Mouse (Mus musculus) limb, embryonic 11.5 days (tissue): Measurements from ENCODE around the gene Olfr1053. TPM values are rescaled to one million over a fixed set of nuclear protein-coding genes. Genes with fewer than 3 reads are reported as not detected.
"Not testable (repeated sequence)": the region's sequence is repeated elsewhere in the genome, so short reads cannot be mapped to it uniquely, and the experiment has no call there.

ENCODE experiments used
- ATAC-seq: fragments of 200-750 bp; cut with Nextera tagmentation; 2 replicates; pipeline ENCODE4 v1.8.0; 2017; ENCODE audit warnings: low read depth; ENCODE audit not compliant: insufficient number of reproducible peaks, low FRiP score, low TSS enrichment
- DNase-seq: peaks from one replicate; pipeline ENCODE4 v3.0.0-alpha.2; 2015; ENCODE audit warnings: low spot score
- H3K27ac ChIP-seq: fragments of 300-500 bp; sonication (generic); replicated peaks from 2 replicates; pipeline ENCODE4 v1.5.1; 2014; ENCODE audit warnings: low read depth, mild to moderate bottlenecking, low read length
- H3K27me3 ChIP-seq: fragments of 300-500 bp; sonication (generic); 2 replicates; pipeline ENCODE4 v1.6.1; 2014; ENCODE audit warnings: mild to moderate bottlenecking, low read length, mixed read lengths; ENCODE audit not compliant: control insufficient read depth, insufficient read depth
- H3K36me3 ChIP-seq: fragments of 300-500 bp; sonication (generic); 2 replicates; pipeline ENCODE4 v1.6.1; 2014; ENCODE audit warnings: mild to moderate bottlenecking, low read length, moderate library complexity, mixed read lengths; ENCODE audit not compliant: control insufficient read depth, insufficient read depth
- H3K4me1 ChIP-seq: fragments of 300-500 bp; sonication (generic); 2 replicates; pipeline ENCODE4 v1.6.1; 2014; ENCODE audit warnings: low read length, mixed read lengths; ENCODE audit not compliant: control insufficient read depth, insufficient read depth
- H3K4me2 ChIP-seq: fragments of 300-500 bp; sonication (generic); 2 replicates; pipeline ENCODE4 v1.6.1; 2014; ENCODE audit warnings: low read depth, mild to moderate bottlenecking, moderate library complexity; ENCODE audit not compliant: severe bottlenecking
- H3K4me3 ChIP-seq: fragments of 300-500 bp; sonication (generic); 2 replicates; pipeline ENCODE4 v1.5.1; 2014; ENCODE audit warnings: low read depth, low read length
- H3K9ac ChIP-seq: fragments of 300-500 bp; sonication (generic); 2 replicates; pipeline ENCODE4 v1.6.1; 2014; ENCODE audit warnings: mild to moderate bottlenecking, low read length
- H3K9me3 ChIP-seq: fragments of 300-500 bp; sonication (generic); 2 replicates; pipeline ENCODE4 v1.6.1; 2016; ENCODE audit warnings: low read length; ENCODE audit not compliant: control insufficient read depth
- WGBS: fragments of 180-500 bp; shearing (Covaris S2); extraction: QIAGEN DNeasy Blood & Tissue Kit; methylation state at CpG from one replicate; pipeline ENCODE4 v1.1.7; 2014; 5-methylcytosine and 5-hydroxymethylcytosine counted together
- polyA plus RNA-seq: library from polyadenylated mRNA; unstranded; fragments of >200 nt; fragmentation: Nextera tagmentation; extraction: Ambion mirVana; gene quantifications from 2 replicates; pipeline ENCODE4 v1.2.1, GENCODE M21; 2014

The Olfr1053 gene
- polyA plus RNA-seq = not detected in 2 replicates

- Histone ChIP-seq H3K4me2 (no peak within 1 kb of the TSS), H3K27me3 (no peaks in the 10 kb centered on the region), H3K9me3 (no peaks in the 10 kb centered on the region), H3K27ac (no peak within 1 kb of the TSS), H3K4me3 (no peak within 1 kb of the TSS), H3K36me3 (no peaks in the 10 kb centered on the region), H3K9ac (no peak within 1 kb of the TSS), H3K4me1 (no peaks in the 10 kb centered on the region)
- ATAC-seq (no peak), DNase-seq (no peak)
- WGBS = 67% methylated on average over 3 of the region's 3 CpGs
These were observed at the start of gene Olfr1053 for GRCm38 (mm10) chr2:86315184-86315583. Olfr1053 (minus strand) TSS chr2:86315284.

GRCm38 (mm10) chr2:86362369-86362768 lies 47.3 kb upstream of the Olfr1053 start, which contains the start of gene Olfr1056:
Olfr1056 (minus strand) TSS chr2:86362469.
- H3K9me3 ChIP-seq = no peaks in the 10 kb centered on the region
- no peaks in the 10 kb centered on the region for H3K36me3 ChIP-seq
- no peak within 1 kb of the TSS for H3K4me2 ChIP-seq
- no peaks in the 10 kb centered on the region for H3K4me1 ChIP-seq
- H3K27me3 ChIP-seq = no peaks in the 10 kb centered on the region
- no peak within 1 kb of the TSS for H3K4me3 ChIP-seq
- H3K9ac ChIP-seq = no peak within 1 kb of the TSS
- no peak within 1 kb of the TSS for H3K27ac ChIP-seq
- ATAC-seq (no peak), DNase-seq (no peak)

- not testable (repeated sequence) for H3K4me2 ChIP-seq, H3K27me3 ChIP-seq, H3K4me3 ChIP-seq, H3K9me3 ChIP-seq, ATAC-seq, DNase-seq, H3K9ac ChIP-seq, H3K36me3 ChIP-seq, H3K4me1 ChIP-seq, H3K27ac ChIP-seq
- 94% methylated on average over 1 of the region's 1 CpGs for WGBS
These were observed 36.7 kb upstream of the Olfr1053 start for GRCm38 (mm10) chr2:86351751-86352150.

- no peak within 1 kb of the TSS for H3K9ac ChIP-seq
- ATAC-seq (no peak), DNase-seq (no peak)
- 93% methylated on average over 5 of the region's 5 CpGs for WGBS
- no peaks in the 10 kb centered on the region for H3K4me1 ChIP-seq
- no peaks in the 10 kb centered on the region for H3K36me3 ChIP-seq
- no peaks in the 10 kb centered on the region for H3K27me3 ChIP-seq
- H3K27ac ChIP-seq = no peak within 1 kb of the TSS
- no peaks in the 10 kb centered on the region for H3K9me3 ChIP-seq
- H3K4me3 ChIP-seq = no peak within 1 kb of the TSS
- H3K4me2 ChIP-seq = no peak within 1 kb of the TSS
These were observed 35.1 kb upstream of the Olfr1053 start, which contains the start of gene Olfr1055 for GRCm38 (mm10) chr2:86350184-86350583. Olfr1055 (minus strand) TSS chr2:86350284.

- 92% methylated on average over 3 of the region's 3 CpGs for WGBS
- ATAC-seq = no peak
These were observed 20.2 kb upstream of the Olfr1053 start, which contains the start of gene Olfr1054 for GRCm38 (mm10) chr2:86335333-86335732. Olfr1054 (minus strand) TSS chr2:86335433.

GRCm38 (mm10) chr2:86292155-86292554 lies 22.9 kb downstream of the Olfr1053 start, which contains the start of gene Olfr1052:
Olfr1052 (plus strand) TSS chr2:86292455.
- Histone ChIP-seq H3K27ac (no peak within 1 kb of the TSS), H3K4me2 (no peak within 1 kb of the TSS), H3K9me3 (no peaks in the 10 kb centered on the region), H3K4me1 (no peaks in the 10 kb centered on the region), H3K36me3 (no peaks in the 10 kb centered on the region), H3K4me3 (no peak within 1 kb of the TSS), H3K9ac (no peak within 1 kb of the TSS), H3K27me3 (no peaks in the 10 kb centered on the region)
- no peak for DNase-seq
- no peak for ATAC-seq

More at GRCm38 (mm10) chr2:86335333-86335732, 20.2 kb upstream of the Olfr1053 start, which contains the start of gene Olfr1054:
- Histone ChIP-seq H3K27me3 (no peaks in the 10 kb centered on the region), H3K4me3 (no peak within 1 kb of the TSS), H3K4me2 (no peak within 1 kb of the TSS), H3K9me3 (no peaks in the 10 kb centered on the region), H3K27ac (no peak within 1 kb of the TSS), H3K4me1 (no peaks in the 10 kb centered on the region), H3K36me3 (no peaks in the 10 kb centered on the region), H3K9ac (no peak within 1 kb of the TSS)
- DNase-seq = no peak

GRCm38 (mm10) chr2:86278988-86279387 lies 36.1 kb downstream of the Olfr1053 start, which contains the start of gene Olfr1051:
Olfr1051 (minus strand) TSS chr2:86279088.
- H3K36me3 ChIP-seq, H3K9ac ChIP-seq, DNase-seq, H3K4me1 ChIP-seq, H3K4me3 ChIP-seq, H3K9me3 ChIP-seq, H3K4me2 ChIP-seq, H3K27ac ChIP-seq, H3K27me3 ChIP-seq, ATAC-seq: not testable (repeated sequence)
